Comparison of ENCODE assay signal across 21 mouse cellular contexts in the genomic region with DNA sequence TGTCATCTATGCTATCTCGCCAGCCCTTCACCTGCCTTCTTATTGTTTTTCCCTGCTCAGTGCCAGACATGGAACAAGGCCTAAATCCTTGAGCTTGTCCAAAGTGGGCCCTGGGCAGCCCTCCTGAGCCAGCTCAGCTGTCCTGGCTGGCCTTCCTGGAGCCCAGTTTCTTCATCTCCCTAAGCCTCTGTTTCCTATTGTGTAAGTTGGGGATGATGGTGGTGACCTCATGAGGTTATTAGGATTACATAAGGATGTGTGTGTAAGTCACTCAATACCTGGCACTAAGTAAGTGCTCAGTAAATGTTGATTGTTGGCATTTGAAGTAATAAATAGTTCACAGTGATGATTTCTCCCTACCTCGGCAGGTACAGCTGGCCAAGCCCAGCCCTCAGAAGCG. TPM values are rescaled to one million over a fixed set of nuclear protein-coding genes. Genes with fewer than 3 reads are reported as not detected.
DNase-seq lines count a peak whose midpoint lies in the region; ATAC-seq and TF ChIP-seq lines count a peak whose summit lies in the region.
"Had no signal": no experiment of that assay in that cellular context is flagged by ENCODE, and none has a peak within 500 bp of the region (broad histone marks: within the 10 kb centered on the region; RNA-seq: fewer than 3 reads in every experiment).

No protein-coding gene starts in this region.

- peaks cover 39% of the 10 kb centered on the region for H3K4me1 ChIP-seq in kidney, adult 2 months (ENCODE audit: control insufficient read depth, insufficient read depth, low read length)
- peaks cover 49% of the 10 kb centered on the region for H3K4me1 ChIP-seq in intestine, embryonic 15.5 days (replicated peaks)
- H3K4me1 ChIP-seq in liver, postnatal 0 days (ENCODE audit: insufficient read depth), result peaks cover 52% of the 10 kb centered on the region

- TF ChIP-seq POLR2A in kidney, adult 2 months (IDR thresholded peaks at IDR 0.05; ENCODE audit: low read depth, low read length), result no peak

- no peak overlapping the region for H3K4me3 ChIP-seq in kidney, adult 2 months (ENCODE audit: insufficient read depth, low read depth, low read length)
- no peak overlapping the region for H3K4me3 ChIP-seq in intestine, embryonic 15.5 days (replicated peaks)
- no peak overlapping the region for H3K4me3 ChIP-seq in liver, postnatal 0 days (ENCODE audit: low read depth, low read length)
- H3K4me3 ChIP-seq: forebrain, embryonic 12.5 days; limb, embryonic 13.5 days had no signal

- no peak overlapping the region for H3K9ac ChIP-seq in intestine, embryonic 15.5 days
- no peak overlapping the region for H3K9ac ChIP-seq in liver, postnatal 0 days (replicated peaks)
- H3K9ac ChIP-seq: forebrain, embryonic 12.5 days; limb, embryonic 13.5 days; lung, embryonic 14.5 days had no signal

- TF ChIP-seq EP300 in liver, postnatal 0 days (IDR thresholded peaks at IDR 0.05; ENCODE audit: low read depth), result peak; percentile 57; the same call in 1 of the 2 replicates

- no peaks in the 10 kb centered on the region for H3K27me3 ChIP-seq in kidney, adult 2 months (replicated peaks; ENCODE audit: control insufficient read depth, insufficient read depth, low read length)
- H3K27me3 ChIP-seq in intestine, embryonic 15.5 days (replicated peaks), result no peaks in the 10 kb centered on the region
- H3K27me3 ChIP-seq in liver, postnatal 0 days (ENCODE audit: insufficient read depth, low read length), result no peaks in the 10 kb centered on the region
- H3K27me3 ChIP-seq: megakaryocyte, embryonic 14.5 days had no signal

- TF ChIP-seq CTCF in kidney, adult 2 months (conservative IDR thresholded peaks at IDR 0.05; ENCODE audit: insufficient read depth, insufficient read length, low read depth, low read length), result no peak
- no peak for TF ChIP-seq CTCF in liver, postnatal 0 days (IDR thresholded peaks at IDR 0.05; ENCODE audit: low read depth)

- no peaks in the 10 kb centered on the region for H3K9me3 ChIP-seq in intestine, embryonic 15.5 days
- no peaks in the 10 kb centered on the region for H3K9me3 ChIP-seq in liver, postnatal 0 days (ENCODE audit: low read length)
- H3K9me3 ChIP-seq: forebrain, embryonic 12.5 days; limb, embryonic 13.5 days; megakaryocyte, embryonic 14.5 days had no signal

- H3K27ac ChIP-seq in kidney, adult 2 months (ENCODE audit: insufficient read depth, low read depth, low read length), result peak overlapping the region; percentile 10; the same call in 1 of the 2 replicates
- no peak overlapping the region for H3K27ac ChIP-seq in intestine, embryonic 15.5 days
- peak overlapping the region; percentile 85; the same call in 1 of the 2 replicates for H3K27ac ChIP-seq in liver, postnatal 0 days (ENCODE audit: low read depth)
- H3K27ac ChIP-seq: forebrain, embryonic 12.5 days; limb, embryonic 13.5 days had no signal

- H3K36me3 ChIP-seq in kidney, adult 2 months (ENCODE audit: control insufficient read depth, insufficient read depth, low read length), result no peaks in the 10 kb centered on the region
- no peaks in the 10 kb centered on the region for H3K36me3 ChIP-seq in intestine, embryonic 15.5 days
- peaks cover 21% of the 10 kb centered on the region; the same call in 1 of the 2 replicates for H3K36me3 ChIP-seq in liver, postnatal 0 days (replicated peaks; ENCODE audit: insufficient read depth, low read length)
- H3K36me3 ChIP-seq: forebrain, embryonic 12.5 days; limb, embryonic 13.5 days had no signal

- no peak for DNase-seq in kidney, adult 2 months
- DNase-seq in kidney, postnatal 25 days, result no peak
- DNase-seq in fat pad, adult 2 months (ENCODE audit: extremely low read depth, low read depth, low spot score), result peak; percentile 85
- DNase-seq in liver, postnatal 0 days, result no peak
- DNase-seq in left cerebral cortex, adult 11 months (ENCODE audit: low spot score), result no peak
- no peak for DNase-seq in thymus, postnatal 14 days
- DNase-seq: adrenal gland, postnatal 36 days; cerebellum, postnatal 10 days; kidney, adult 9 months; kidney, postnatal 14 days; lung, embryonic 14.5 days; lung, postnatal 36 days; midbrain, embryonic 14.5 days; thymus, adult 18-20 months; thymus, postnatal 4 days had no signal

- ATAC-seq in intestine, embryonic 15.5 days, result no peak
- no peak for ATAC-seq in liver, postnatal 0 days

- H3K4me2 ChIP-seq in intestine, embryonic 15.5 days (replicated peaks), result peak overlapping the region; percentile 84; the same call in 1 of the 2 replicates
- H3K4me2 ChIP-seq in liver, postnatal 0 days (ENCODE audit: low read depth, low read length), result peak overlapping the region; percentile 95; the same call in 1 of the 2 replicates
- H3K4me2 ChIP-seq: forebrain, embryonic 12.5 days; heart, embryonic 11.5 days; limb, embryonic 13.5 days; lung, embryonic 14.5 days had no signal

- 69% methylated on average over 3 of the region's 3 CpGs for WGBS in kidney, adult 2 months
- WGBS in intestine, embryonic 15.5 days, result 66% methylated on average over 3 of the region's 3 CpGs
- WGBS in liver, postnatal 0 days (ENCODE audit: insufficient replicate concordance), result 72% methylated on average over 3 of the region's 3 CpGs

RNA-seq across cellular contexts. Expression of a gene that starts 3.6 kb away (rescaled TPM):
- 229 and 239 TPM in 2 replicates for polyA plus RNA-seq in kidney, adult 2 months (2012; rRNA removed)
- polyA plus RNA-seq in intestine, embryonic 15.5 days (2015; fragmentation: Nextera tagmentation; extraction: Ambion mirVana), result 252 and 270 TPM in 2 replicates
- 101 and 115 TPM in 2 replicates for polyA plus RNA-seq in liver, postnatal 0 days (2015; fragmentation: Nextera tagmentation; extraction: Ambion mirVana)

RNA-seq across cellular contexts. Expression of a gene that starts 20.5 kb away (rescaled TPM):
- 13.0 and 14.8 TPM in 2 replicates for polyA plus RNA-seq in kidney, adult 2 months (2012; rRNA removed)
- 9.3 and 12.2 TPM in 2 replicates for polyA plus RNA-seq in intestine, embryonic 15.5 days (2015; fragmentation: Nextera tagmentation; extraction: Ambion mirVana)
- 5.7 and 7.1 TPM in 2 replicates for polyA plus RNA-seq in liver, postnatal 0 days (2015; fragmentation: Nextera tagmentation; extraction: Ambion mirVana)

RNA-seq across cellular contexts. Expression of a gene that starts 20.9 kb away (rescaled TPM):
- 32.4 and 35.3 TPM in 2 replicates for polyA plus RNA-seq in kidney, adult 2 months (2012; rRNA removed)
- 20.5 and 20.6 TPM in 2 replicates for polyA plus RNA-seq in intestine, embryonic 15.5 days (2015; fragmentation: Nextera tagmentation; extraction: Ambion mirVana)
- 16.5 and 16.7 TPM in 2 replicates for polyA plus RNA-seq in liver, postnatal 0 days (2015; fragmentation: Nextera tagmentation; extraction: Ambion mirVana)

RNA-seq across cellular contexts. Expression of a gene that starts 33.0 kb away (rescaled TPM):
- polyA plus RNA-seq in kidney, adult 2 months (2012; rRNA removed), result 0.29 and 1.2 TPM in 2 replicates
- 0.85 and 1.2 TPM in 2 replicates for polyA plus RNA-seq in intestine, embryonic 15.5 days (2015; fragmentation: Nextera tagmentation; extraction: Ambion mirVana)
- polyA plus RNA-seq in liver, postnatal 0 days (2015; fragmentation: Nextera tagmentation; extraction: Ambion mirVana), result 8.5 and 9.3 TPM in 2 replicates
- polyA plus RNA-seq: embryonic facial prominence, embryonic 11.5 days; midbrain, embryonic 14.5 days had no signal
